Mouse (Mus musculus) liver, postnatal 0 days (tissue): Measurements from ENCODE around the gene Rcor2.

Experiments
- CTCF ChIP-seq: sonication (generic); IDR thresholded peaks from 2 replicates; pipeline ENCODE4 v1.5.1; 2016; ENCODE audit warnings: antibody characterized with exemption, low read depth
- EP300 ChIP-seq: IDR thresholded peaks from 2 replicates; pipeline ENCODE4 v1.6.1; 2016; ENCODE audit warnings: antibody characterized with exemption, low read depth, mild to moderate bottlenecking

- TF ChIP-seq CTCF (no peak), EP300 (no peak)
Observed at GRCm38 (mm10) chr19:7267781-7268721, 926 bp downstream of the Rcor2 start.
